ENCODE assay signal across 11 mouse cellular contexts in genomic region chr11:102377186-102377585, GRCm38 (mm10). TPM values are rescaled to one million over a fixed set of nuclear protein-coding genes. Genes with fewer than 3 reads are reported as not detected.
DNase-seq lines count a peak whose midpoint lies in the region; ATAC-seq and TF ChIP-seq lines count a peak whose summit lies in the region.
"Had no signal": no experiment of that assay in that cellular context is flagged by ENCODE, and none has a peak within 500 bp of the region (broad histone marks: within the 10 kb centered on the region; RNA-seq: fewer than 3 reads in every experiment).

No protein-coding gene starts in this region.

- H3K9ac ChIP-seq in lung, postnatal 0 days (replicated peaks; ENCODE audit: low read depth) = no peak overlapping the region

- no peaks in the 10 kb centered on the region for H3K36me3 ChIP-seq in lung, postnatal 0 days (ENCODE audit: insufficient read depth, low read length)
- H3K36me3 ChIP-seq in splenic B cell, adult 2 months (ENCODE audit: control insufficient read depth, insufficient read depth, low read length, poor library complexity, severe bottlenecking) = no peaks in the 10 kb centered on the region

- H3K4me1 ChIP-seq in cerebellum, adult 2 months (ENCODE audit: control insufficient read depth, insufficient read depth, low read length) = peaks cover 7% of the 10 kb centered on the region; the same call in 1 of the 2 replicates
- H3K4me1 ChIP-seq in lung, postnatal 0 days (ENCODE audit: insufficient read depth, low read depth, low read length) = no peaks in the 10 kb centered on the region

- 72% methylated on average over 12 of the region's 12 CpGs for WGBS in cerebellum, adult 2 months
- 60% methylated on average over 12 of the region's 12 CpGs for WGBS in lung, postnatal 0 days

- H3K4me2 ChIP-seq in lung, postnatal 0 days (replicated peaks; ENCODE audit: low read depth, low read length) = no peak overlapping the region

- no peak for TF ChIP-seq POLR2A in cerebellum, adult 2 months (IDR thresholded peaks at IDR 0.05; ENCODE audit: borderline replicate concordance, insufficient read depth, low read length)

- ATAC-seq in lung, postnatal 0 days = no peak
- ATAC-seq in erythroblast, adult 5-6 weeks (replicated peaks; ENCODE audit: low FRiP score, poor library complexity, severe bottlenecking) = 0 out of 2 replicates have a peak, but pooled peaks have one; percentile 7
- ATAC-seq: hindbrain, embryonic 16.5 days had no signal

- H3K4me3 ChIP-seq in cerebellum, adult 2 months (replicated peaks; ENCODE audit: insufficient read depth, low read depth, low read length) = no peak overlapping the region
- H3K4me3 ChIP-seq in lung, postnatal 0 days (ENCODE audit: low read depth, low read length) = no peak overlapping the region

- no peak overlapping the region for H3K27ac ChIP-seq in cerebellum, adult 2 months (ENCODE audit: insufficient read depth, low read length)
- H3K27ac ChIP-seq in lung, postnatal 0 days (ENCODE audit: low read length) = no peak overlapping the region

- H3K27me3 ChIP-seq in cerebellum, adult 2 months (ENCODE audit: control insufficient read depth, insufficient read depth, low read length) = no peaks in the 10 kb centered on the region
- no peaks in the 10 kb centered on the region for H3K27me3 ChIP-seq in lung, postnatal 0 days (replicated peaks; ENCODE audit: insufficient read depth, low read length)
- no peaks in the 10 kb centered on the region for H3K27me3 ChIP-seq in splenic B cell, adult 2 months (ENCODE audit: control insufficient read depth, insufficient read depth, low read length, poor library complexity, severe bottlenecking)

- DNase-seq in cerebellum, adult 2 months = no peak
- no peak for DNase-seq in cerebellum, postnatal 36 days
- no peak for DNase-seq in lung, postnatal 0 days (ENCODE audit: low spot score)
- no peak for DNase-seq in lung, postnatal 4 days
- peak; percentile 44 for DNase-seq in splenic B cell, adult 2 months (ENCODE audit: low read depth, low spot score)
- no peak for DNase-seq in adrenal gland, postnatal 4 days (ENCODE audit: low spot score in 2 of 2)
- no peak for DNase-seq in adipocyte (ENCODE audit: low spot score)
- DNase-seq: adrenal gland, postnatal 25 days; right cerebral cortex, adult 18-20 months had no signal

- TF ChIP-seq EP300 in lung, postnatal 0 days (IDR thresholded peaks at IDR 0.05) = no peak

- TF ChIP-seq CTCF in cerebellum, adult 2 months (IDR thresholded peaks at IDR 0.05; ENCODE audit: borderline replicate concordance, insufficient read depth, low read depth, low read length) = peak; percentile 23; the same call in 1 of the 2 replicates
- peak; percentile 49 for TF ChIP-seq CTCF in lung, postnatal 0 days (IDR thresholded peaks at IDR 0.05)

- H3K9me3 ChIP-seq in lung, postnatal 0 days (ENCODE audit: low read length) = no peaks in the 10 kb centered on the region

RNA-seq across cellular contexts. Expression of gene Slc4a1, which starts 11.2 kb away (rescaled TPM):
- polyA plus RNA-seq in cerebellum, adult 2 months (2012; rRNA removed) = 0.72 and 0.90 TPM in 2 replicates
- 9.7 and 9.8 TPM in 2 replicates for polyA plus RNA-seq in lung, postnatal 0 days (2015; fragmentation: Nextera tagmentation; extraction: Ambion mirVana)
- total RNA-seq in erythroblast, adult 5-6 weeks (2015; ENCODE audit: low replicate concordance) = 4,977 and 5,433 TPM in 2 replicates
- total RNA-seq in erythroblast, adult 5-6 weeks (2017; ENCODE audit: low replicate concordance) = 6,454 and 7,565 TPM in 2 replicates
- total RNA-seq in adrenal gland, postnatal 4 days (2021) = 100 to 1,000 TPM in 1 of 2 experiments, 10 to 100 TPM in 1; 75.5 to 140 TPM

RNA-seq across cellular contexts. Expression of gene Rundc3a, which starts 16.0 kb away (rescaled TPM):
- 446 and 460 TPM in 2 replicates for polyA plus RNA-seq in cerebellum, adult 2 months (2012; rRNA removed)
- polyA plus RNA-seq in lung, postnatal 0 days (2015; fragmentation: Nextera tagmentation; extraction: Ambion mirVana) = 1.7 and 1.9 TPM in 2 replicates
- total RNA-seq in erythroblast, adult 5-6 weeks (2015; ENCODE audit: low replicate concordance) = 3.1 TPM in 1 of 2 replicates, not detected in the other
- total RNA-seq in erythroblast, adult 5-6 weeks (2017; ENCODE audit: low replicate concordance) = 2.7 and 7.5 TPM in 2 replicates
- 10 to 100 TPM; 59.3 to 61.2 TPM for total RNA-seq in adrenal gland, postnatal 4 days (2021)

RNA-seq across cellular contexts. Expression of gene Slc25a39, which starts 30.6 kb away (rescaled TPM):
- polyA plus RNA-seq in cerebellum, adult 2 months (2012; rRNA removed) = 124 and 126 TPM in 2 replicates
- polyA plus RNA-seq in lung, postnatal 0 days (2015; fragmentation: Nextera tagmentation; extraction: Ambion mirVana) = 214 TPM in 2 replicates
- total RNA-seq in erythroblast, adult 5-6 weeks (2015; ENCODE audit: low replicate concordance) = 461 and 462 TPM in 2 replicates
- 236 and 290 TPM in 2 replicates for total RNA-seq in erythroblast, adult 5-6 weeks (2017; ENCODE audit: low replicate concordance)
- total RNA-seq in adrenal gland, postnatal 4 days (2021) = 100 to 1,000 TPM; 254 to 261 TPM

RNA-seq across cellular contexts. Expression of gene Grn, which starts 52.9 kb away (rescaled TPM):
- 58.4 TPM in 2 replicates for polyA plus RNA-seq in cerebellum, adult 2 months (2012; rRNA removed)
- polyA plus RNA-seq in lung, postnatal 0 days (2015; fragmentation: Nextera tagmentation; extraction: Ambion mirVana) = 215 and 223 TPM in 2 replicates
- 85.7 and 90.1 TPM in 2 replicates for total RNA-seq in erythroblast, adult 5-6 weeks (2015; ENCODE audit: low replicate concordance)
- 26.3 and 56.1 TPM in 2 replicates for total RNA-seq in erythroblast, adult 5-6 weeks (2017; ENCODE audit: low replicate concordance)
- total RNA-seq in adrenal gland, postnatal 4 days (2021) = 100 to 1,000 TPM; 170 to 175 TPM

RNA-seq across cellular contexts. Expression of gene Ubtf, which starts 57.6 kb away (rescaled TPM):
- 94.6 and 95.8 TPM in 2 replicates for polyA plus RNA-seq in cerebellum, adult 2 months (2012; rRNA removed)
- 53.7 and 60.9 TPM in 2 replicates for polyA plus RNA-seq in lung, postnatal 0 days (2015; fragmentation: Nextera tagmentation; extraction: Ambion mirVana)
- total RNA-seq in erythroblast, adult 5-6 weeks (2015; ENCODE audit: low replicate concordance) = 19.0 and 22.8 TPM in 2 replicates
- total RNA-seq in erythroblast, adult 5-6 weeks (2017; ENCODE audit: low replicate concordance) = 119 and 258 TPM in 2 replicates
- total RNA-seq in adrenal gland, postnatal 4 days (2021) = 100 to 1,000 TPM; 136 to 152 TPM

Comparison
In these comparisons a context has a peak if more than half of its experiments do, and no peak if none do; other contexts are left out.
1. RNA of gene Slc4a1, which starts 11.2 kb away (total RNA-seq): 4,977 to 7,565 TPM in erythroblast, adult 5-6 weeks; 75.5 to 140 TPM in adrenal gland, postnatal 4 days; every median in the first group is over 10 times any median in the second.
2. RNA of gene Rundc3a, which starts 16.0 kb away (total RNA-seq): 59.3 to 61.2 TPM in adrenal gland, postnatal 4 days; 2.7 to 7.5 TPM in erythroblast, adult 5-6 weeks; every median in the first group is over 4 times any median in the second.